16 mouse cellular contexts compared by ENCODE assay signal in genomic region chrX:99517787-99518505, GRCm38 (mm10). TPM values are rescaled to one million over a fixed set of nuclear protein-coding genes. Genes with fewer than 3 reads are reported as not detected.
DNase-seq lines count a peak whose midpoint lies in the region; ATAC-seq and TF ChIP-seq lines count a peak whose summit lies in the region.
"Had no signal": no experiment of that assay in that cellular context is flagged by ENCODE, and none has a peak within 500 bp of the region (broad histone marks: within the 10 kb centered on the region; RNA-seq: fewer than 3 reads in every experiment).

No protein-coding gene starts in this region.

- H3K4me1 ChIP-seq in lung, embryonic 14.5 days (ENCODE audit: insufficient read depth): no peaks in the 10 kb centered on the region

- H3K36me3 ChIP-seq in lung, embryonic 14.5 days (ENCODE audit: insufficient read depth): no peaks in the 10 kb centered on the region
- H3K36me3 ChIP-seq: heart, embryonic 10.5 days; neural tube, embryonic 15.5 days had no signal

- DNase-seq in heart, postnatal 10 days: peak; percentile 42 to 51
- no peak for DNase-seq in heart, postnatal 36 days
- DNase-seq in lung, embryonic 14.5 days: peak; percentile 38
- DNase-seq in lung, postnatal 10 days: no peak
- peak; percentile 46 for DNase-seq in gastrocnemius, adult 18-20 months (ENCODE audit: low spot score)
- peak; percentile 21 for DNase-seq in skeletal muscle tissue, adult 2 months (ENCODE audit: low read depth, low spot score)
- no peak for DNase-seq in B cell, adult 2 months
- no peak for DNase-seq in urinary bladder, adult 2 months (ENCODE audit: low spot score)
- DNase-seq: adrenal gland, adult 8-10 months; cerebellum, adult 18-20 months; lung, adult 2 months; spleen, adult 18-20 months had no signal

- H3K27ac ChIP-seq in lung, embryonic 14.5 days (ENCODE audit: low read depth): no peak overlapping the region
- H3K27ac ChIP-seq: heart, embryonic 10.5 days; neural tube, embryonic 15.5 days; stomach, postnatal 0 days had no signal

- H3K9me3 ChIP-seq in lung, embryonic 14.5 days (ENCODE audit: low read depth, low read length): no peaks in the 10 kb centered on the region
- H3K9me3 ChIP-seq: heart, embryonic 10.5 days; neural tube, embryonic 15.5 days had no signal

- no peak overlapping the region for H3K4me3 ChIP-seq in lung, embryonic 14.5 days (ENCODE audit: low read depth, low read length)
- H3K4me3 ChIP-seq: heart, embryonic 10.5 days; neural tube, embryonic 15.5 days had no signal

- no peak overlapping the region for H3K9ac ChIP-seq in lung, embryonic 14.5 days
- H3K9ac ChIP-seq: neural tube, embryonic 15.5 days had no signal

- H3K4me2 ChIP-seq in lung, embryonic 14.5 days: no peak overlapping the region
- H3K4me2 ChIP-seq: neural tube, embryonic 15.5 days had no signal

- TF ChIP-seq CTCF in lung, embryonic 14.5 days (IDR thresholded peaks at IDR 0.05; ENCODE audit: low read depth): no peak

- H3K27me3 ChIP-seq in lung, embryonic 14.5 days (ENCODE audit: insufficient read depth, low read length): no peaks in the 10 kb centered on the region

- intact Hi-C loops in heart, postnatal 10 days (cut with DNase I): no loop called here
- intact Hi-C loops in heart, postnatal 36 days (cut with DNase I): no loop called here

- no peak for ATAC-seq in lung, embryonic 14.5 days (ENCODE audit: insufficient read depth)
- ATAC-seq: forebrain, embryonic 14.5 days had no signal

- 36% methylated on average over 5 of the region's 5 CpGs for WGBS in lung, embryonic 14.5 days

RNA-seq across cellular contexts. Expression of gene Pja1, which starts 46.9 kb away (rescaled TPM):
- 10 to 100 TPM; 32.9 to 37.1 TPM for total RNA-seq in heart, postnatal 10 days (2021)
- 10 to 100 TPM; 18.6 to 23.3 TPM for total RNA-seq in heart, postnatal 36 days (2021)
- 160 and 162 TPM in 2 replicates for polyA plus RNA-seq in lung, embryonic 14.5 days (2014; fragmentation: Nextera tagmentation; extraction: Ambion mirVana)
- 10 to 100 TPM; 14.0 to 14.1 TPM for total RNA-seq in gastrocnemius, adult 18-20 months (2021)
- polyA plus RNA-seq in urinary bladder, adult 2 months (2012; rRNA removed): 67.9 and 70.6 TPM in 2 replicates

Comparison
In these comparisons a context has a peak if more than half of its experiments do, and no peak if none do; other contexts are left out.
1. DNase-seq: peak in heart, postnatal 10 days (2 of 2), lung, embryonic 14.5 days (single experiment), gastrocnemius, adult 18-20 months (single experiment) and skeletal muscle tissue, adult 2 months (single experiment); none in heart, postnatal 36 days (0 of 2), lung, postnatal 10 days (single experiment), B cell, adult 2 months (0 of 2) and urinary bladder, adult 2 months (single experiment).